In genomic region chr9:61315371-61316298, GRCm38 (mm10) we compare ENCODE assay signal across 8 mouse cellular contexts. TPM values are rescaled to one million over a fixed set of nuclear protein-coding genes. Genes with fewer than 3 reads are reported as not detected.
DNase-seq lines count a peak whose midpoint lies in the region; ATAC-seq and TF ChIP-seq lines count a peak whose summit lies in the region.

No protein-coding gene starts in this region.

- peak overlapping the region; percentile 56; the same call in 1 of the 2 replicates for H3K27ac ChIP-seq in neural tube, embryonic 11.5 days (ENCODE audit: low read depth, low read length)
- no peak overlapping the region; the same call in 1 of the 2 replicates for H3K27ac ChIP-seq in hindbrain, postnatal 0 days
- peak overlapping the region; percentile 60 for H3K27ac ChIP-seq in lung, embryonic 15.5 days

- 32% methylated on average over 17 of the region's 17 CpGs for WGBS in neural tube, embryonic 11.5 days
- WGBS in hindbrain, postnatal 0 days, result 30% methylated on average over 17 of the region's 17 CpGs
- WGBS in lung, embryonic 15.5 days, result 29% methylated on average over 17 of the region's 17 CpGs

- H3K9me3 ChIP-seq in neural tube, embryonic 11.5 days (ENCODE audit: control insufficient read depth, low read length), result no peaks in the 10 kb centered on the region
- H3K9me3 ChIP-seq in hindbrain, postnatal 0 days (ENCODE audit: low read length), result no peaks in the 10 kb centered on the region
- H3K9me3 ChIP-seq in lung, embryonic 15.5 days, result no peaks in the 10 kb centered on the region

- no peaks in the 10 kb centered on the region for H3K36me3 ChIP-seq in neural tube, embryonic 11.5 days (ENCODE audit: control insufficient read depth, insufficient read depth, low read length)
- no peaks in the 10 kb centered on the region for H3K36me3 ChIP-seq in hindbrain, postnatal 0 days (ENCODE audit: insufficient read depth, low read length)
- no peaks in the 10 kb centered on the region for H3K36me3 ChIP-seq in lung, embryonic 15.5 days

- no peaks in the 10 kb centered on the region for H3K27me3 ChIP-seq in neural tube, embryonic 11.5 days (ENCODE audit: control insufficient read depth, insufficient read depth, low read length)
- no peaks in the 10 kb centered on the region for H3K27me3 ChIP-seq in hindbrain, postnatal 0 days (ENCODE audit: insufficient read depth, low read length)
- peaks cover 97% of the 10 kb centered on the region for H3K27me3 ChIP-seq in lung, embryonic 15.5 days

- peak; percentile 59 for DNase-seq in neural tube, embryonic 11.5 days (ENCODE audit: low spot score)
- no peak for DNase-seq in neural tube, embryonic 10.5 days (ENCODE audit: extremely low spot score, low spot score)
- peak; percentile 45 for DNase-seq in gastrocnemius, postnatal 10 days
- DNase-seq in hindbrain, postnatal 0 days (ENCODE audit: low spot score), result peak; percentile 65
- DNase-seq in right cerebral cortex, postnatal 25 days, result no peak

- H3K4me3 ChIP-seq in neural tube, embryonic 11.5 days (ENCODE audit: low read depth, low read length), result no peak overlapping the region
- H3K4me3 ChIP-seq in hindbrain, postnatal 0 days (ENCODE audit: low read length), result no peak overlapping the region
- no peak overlapping the region for H3K4me3 ChIP-seq in lung, embryonic 15.5 days

- TF ChIP-seq CTCF in hindbrain, postnatal 0 days (IDR thresholded peaks at IDR 0.05; ENCODE audit: low read depth), result no peak

- H3K4me1 ChIP-seq in neural tube, embryonic 11.5 days (ENCODE audit: control insufficient read depth, insufficient read depth, low read length), result peaks cover 19% of the 10 kb centered on the region
- peaks cover 16% of the 10 kb centered on the region for H3K4me1 ChIP-seq in hindbrain, postnatal 0 days (ENCODE audit: insufficient read depth, low read length)
- H3K4me1 ChIP-seq in lung, embryonic 15.5 days, result peaks cover 29% of the 10 kb centered on the region

- ATAC-seq in neural tube, embryonic 11.5 days (ENCODE audit: insufficient read depth, low FRiP score, low TSS enrichment), result no peak
- peak; percentile 53; the same call in 1 of the 2 replicates for ATAC-seq in hindbrain, postnatal 0 days
- ATAC-seq in lung, embryonic 15.5 days (ENCODE audit: borderline replicate concordance, extremely low read depth, low FRiP score, low TSS enrichment), result peak; percentile 83
- ATAC-seq in erythroid progenitor cell, adult 5-6 weeks (replicated peaks; ENCODE audit: low FRiP score, poor library complexity, severe bottlenecking), result no peak
- ATAC-seq in erythroblast, adult 5-6 weeks (replicated peaks; ENCODE audit: low FRiP score, poor library complexity, severe bottlenecking), result no peak

- no peak overlapping the region for H3K4me2 ChIP-seq in neural tube, embryonic 11.5 days (ENCODE audit: low read depth)
- no peak overlapping the region for H3K4me2 ChIP-seq in hindbrain, postnatal 0 days (ENCODE audit: low read depth, low read length)
- H3K4me2 ChIP-seq in lung, embryonic 15.5 days, result peak overlapping the region; percentile 1

- H3K9ac ChIP-seq in neural tube, embryonic 11.5 days (ENCODE audit: low read length), result no peak overlapping the region
- H3K9ac ChIP-seq in hindbrain, postnatal 0 days (replicated peaks; ENCODE audit: low read length), result no peak overlapping the region
- H3K9ac ChIP-seq in lung, embryonic 15.5 days, result no peak overlapping the region

RNA-seq across cellular contexts. Expression of gene Tle3, which starts 56.5 kb away (rescaled TPM):
- 42.4 and 43.6 TPM in 2 replicates for polyA plus RNA-seq in neural tube, embryonic 11.5 days (2014; fragmentation: Nextera tagmentation; extraction: Ambion mirVana)
- 10 to 100 TPM; 20.5 to 25.6 TPM for total RNA-seq in gastrocnemius, postnatal 10 days (2021)
- 74.1 and 81.3 TPM in 2 replicates for total RNA-seq in hindbrain, postnatal 0 days (2014; rRNA removed)
- polyA plus RNA-seq in hindbrain, postnatal 0 days (2015; fragmentation: Nextera tagmentation; extraction: Ambion mirVana), result 15.5 and 17.7 TPM in 2 replicates
- polyA plus RNA-seq in lung, embryonic 15.5 days (2015; fragmentation: Nextera tagmentation; extraction: Ambion mirVana), result 25.2 and 27.1 TPM in 2 replicates
- 9.7 and 20.5 TPM in 2 replicates for total RNA-seq in erythroid progenitor cell, adult 5-6 weeks (2015; ENCODE audit: low replicate concordance)
- total RNA-seq in erythroid progenitor cell, adult 5-6 weeks (2017; ENCODE audit: low replicate concordance), result 14.6 and 23.9 TPM in 2 replicates
- total RNA-seq in erythroblast, adult 5-6 weeks (2015; ENCODE audit: low replicate concordance), result 10.8 and 24.0 TPM in 2 replicates
- 11.6 and 16.6 TPM in 2 replicates for total RNA-seq in erythroblast, adult 5-6 weeks (2017; ENCODE audit: low replicate concordance)

Comparison
In these comparisons a context has a peak if more than half of its experiments do, and no peak if none do; other contexts are left out.
1. DNase-seq: peak in neural tube, embryonic 11.5 days (single experiment), gastrocnemius, postnatal 10 days (single experiment) and hindbrain, postnatal 0 days (single experiment); none in neural tube, embryonic 10.5 days (single experiment) and right cerebral cortex, postnatal 25 days (single experiment).
2. ATAC-seq: peak in hindbrain, postnatal 0 days (single experiment) and lung, embryonic 15.5 days (single experiment); none in neural tube, embryonic 11.5 days (single experiment), erythroid progenitor cell, adult 5-6 weeks (single experiment) and erythroblast, adult 5-6 weeks (single experiment).